Mouse (Mus musculus) intestine, postnatal 0 days (tissue): Measurements from ENCODE around the gene Cox6b2. TPM values are rescaled to one million over a fixed set of nuclear protein-coding genes. Genes with fewer than 3 reads are reported as not detected.

Experiments
- ATAC-seq: fragments of 200-750 bp; cut with Nextera tagmentation; 2 replicates; pipeline ENCODE4 v1.8.0; 2017; ENCODE audit warnings: mild to moderate bottlenecking, moderate TSS enrichment, moderate library complexity
- H3K27ac ChIP-seq: fragments of 300-500 bp; sonication (generic); 2 replicates; pipeline ENCODE4 v1.5.1; 2014; ENCODE audit warnings: mild to moderate bottlenecking, low read depth, low read length, moderate library complexity
- H3K27me3 ChIP-seq: fragments of 300-500 bp; sonication (generic); replicated peaks from 2 replicates; pipeline ENCODE4 v1.6.1; 2014; ENCODE audit warnings: low read length, mixed read lengths; ENCODE audit not compliant: control insufficient read depth, insufficient read depth
- H3K36me3 ChIP-seq: fragments of 300-500 bp; sonication (generic); 2 replicates; pipeline ENCODE4 v1.6.1; 2014; ENCODE audit warnings: mild to moderate bottlenecking, moderate library complexity; ENCODE audit not compliant: control insufficient read depth, insufficient read depth
- H3K4me1 ChIP-seq: fragments of 300-500 bp; sonication (generic); replicated peaks from 2 replicates; pipeline ENCODE4 v1.6.1; 2014; ENCODE audit warnings: antibody characterized with exemption, low read length, mixed read lengths; ENCODE audit not compliant: control insufficient read depth, insufficient read depth
- H3K4me2 ChIP-seq: fragments of 300-500 bp; sonication (generic); replicated peaks from 2 replicates; pipeline ENCODE4 v1.6.1; 2014; ENCODE audit warnings: low read depth, mild to moderate bottlenecking, moderate library complexity
- H3K4me3 ChIP-seq: fragments of 300-500 bp; sonication (generic); 2 replicates; pipeline ENCODE4 v1.5.1; 2014; ENCODE audit warnings: low read depth, low read length
- H3K9ac ChIP-seq: fragments of 300-500 bp; sonication (generic); 2 replicates; pipeline ENCODE4 v1.6.1; 2014; ENCODE audit warnings: mild to moderate bottlenecking, low read depth, low read length
- H3K9me3 ChIP-seq: fragments of 300-500 bp; sonication (generic); 2 replicates; pipeline ENCODE4 v1.6.1; 2016; ENCODE audit warnings: mixed run types; ENCODE audit not compliant: control insufficient read depth
- CTCF ChIP-seq: sonication (generic); IDR thresholded peaks from 2 replicates; pipeline ENCODE4 v1.5.1; 2016; ENCODE audit warnings: low read depth, mild to moderate bottlenecking, control low read depth, antibody characterized with exemption, moderate library complexity
- WGBS: fragments of 180-500 bp; shearing (Covaris S2); extraction: QIAGEN DNeasy Blood & Tissue Kit; methylation state at CpG from one replicate; pipeline ENCODE4 v1.1.7; 2014; 5-methylcytosine and 5-hydroxymethylcytosine counted together
- polyA plus RNA-seq: library from polyadenylated mRNA; unstranded; fragments of >200 nt; fragmentation: Nextera tagmentation; extraction: Ambion mirVana; gene quantifications from 2 replicates; pipeline ENCODE4 v1.2.1, GENCODE M21; 2015

Cox6b2 gene
- polyA plus RNA-seq, 1 experiment from 2014 or later: 48.5 TPM

DNA sequence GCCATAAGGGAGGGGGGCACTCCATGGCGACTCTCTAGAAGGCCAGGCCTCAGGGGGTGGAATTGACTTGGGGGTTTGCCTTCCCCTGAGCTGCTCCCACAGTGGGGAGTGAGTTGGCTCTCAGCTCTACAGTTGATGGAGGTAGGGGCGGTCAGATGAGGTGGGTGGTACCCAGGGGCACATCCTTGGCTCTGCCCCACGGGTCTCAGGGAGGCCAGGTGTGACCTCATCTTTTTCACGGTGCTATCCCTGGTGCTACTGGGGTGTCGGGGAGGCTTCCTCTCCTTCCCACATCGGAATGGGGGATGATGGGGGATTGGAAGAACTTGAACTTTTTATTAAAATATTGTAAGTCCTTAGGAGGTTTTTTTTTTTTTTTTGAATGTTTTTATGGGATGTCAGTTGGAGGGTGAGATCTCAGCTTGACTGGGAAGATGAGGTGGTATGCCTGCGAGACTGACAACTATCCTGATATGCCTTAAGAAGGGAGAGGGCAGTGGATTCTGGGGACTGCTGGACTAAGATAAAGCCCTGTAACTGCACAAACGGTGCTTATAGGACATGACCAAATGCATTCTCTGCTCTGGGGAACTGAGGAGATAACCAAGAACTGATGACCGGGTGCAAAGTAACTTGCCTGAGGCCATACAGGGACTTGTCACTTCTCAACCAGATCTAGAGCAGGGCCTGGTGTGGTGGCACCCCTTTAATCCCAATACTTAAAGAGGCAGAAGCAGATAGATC, 5.6 kb downstream of the Cox6b2 start:
- H3K9me3 ChIP-seq: no peaks in the 10 kb centered on the region
- peaks cover 36% of the 10 kb centered on the region for H3K36me3 ChIP-seq
- no peak overlapping the region for H3K4me2 ChIP-seq
- no peaks in the 10 kb centered on the region for H3K4me1 ChIP-seq
- H3K27ac ChIP-seq: no peak overlapping the region
- 74% methylated on average over 9 of the region's 9 CpGs for WGBS
- no peak for TF ChIP-seq CTCF
- no peak overlapping the region for H3K9ac ChIP-seq
- no peak for ATAC-seq
- no peak overlapping the region for H3K4me3 ChIP-seq
- H3K27me3 ChIP-seq: no peaks in the 10 kb centered on the region

DNA sequence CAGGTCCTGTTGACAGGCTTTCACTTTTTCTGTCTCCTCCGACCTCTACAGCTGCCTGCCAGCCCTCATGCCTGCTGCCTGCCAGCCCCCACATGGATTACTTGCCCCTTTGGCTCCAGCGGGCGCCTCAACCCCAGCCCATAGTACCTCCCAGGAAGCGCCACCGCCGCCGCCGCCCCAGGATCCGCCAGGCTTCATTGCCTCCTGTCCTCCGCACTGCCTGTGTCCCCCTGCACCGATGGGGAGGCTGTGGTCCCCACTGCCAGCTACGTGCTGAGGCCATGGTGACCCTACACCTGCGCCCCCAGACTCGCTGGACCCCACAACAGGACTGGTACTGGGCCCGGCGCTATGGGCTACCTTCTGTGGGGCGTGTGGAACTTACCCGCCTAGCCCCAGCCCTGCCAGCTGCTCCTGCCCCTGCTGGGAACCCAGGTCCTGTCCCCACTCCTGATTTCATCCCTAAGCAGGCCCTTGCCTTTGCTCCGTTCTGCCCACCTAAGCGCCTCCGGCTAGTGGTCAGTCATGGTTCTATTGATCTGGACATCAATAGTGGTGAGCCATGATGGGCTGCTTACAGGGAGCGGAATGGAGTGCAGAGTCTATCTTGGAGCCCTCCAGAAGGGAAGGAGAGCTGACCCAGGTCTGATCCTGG, 6.4 kb downstream of the Cox6b2 start:
- WGBS: 92% methylated on average over 22 of the region's 22 CpGs
- H3K9me3 ChIP-seq: no peaks in the 10 kb centered on the region
- no peak for ATAC-seq
- H3K27me3 ChIP-seq: no peaks in the 10 kb centered on the region
- TF ChIP-seq CTCF: no peak
- peaks cover 36% of the 10 kb centered on the region for H3K36me3 ChIP-seq
- H3K4me3 ChIP-seq: no peak overlapping the region
- no peaks in the 10 kb centered on the region for H3K4me1 ChIP-seq
- no peak overlapping the region for H3K27ac ChIP-seq
- no peak overlapping the region for H3K4me2 ChIP-seq
- no peak overlapping the region for H3K9ac ChIP-seq

DNA sequence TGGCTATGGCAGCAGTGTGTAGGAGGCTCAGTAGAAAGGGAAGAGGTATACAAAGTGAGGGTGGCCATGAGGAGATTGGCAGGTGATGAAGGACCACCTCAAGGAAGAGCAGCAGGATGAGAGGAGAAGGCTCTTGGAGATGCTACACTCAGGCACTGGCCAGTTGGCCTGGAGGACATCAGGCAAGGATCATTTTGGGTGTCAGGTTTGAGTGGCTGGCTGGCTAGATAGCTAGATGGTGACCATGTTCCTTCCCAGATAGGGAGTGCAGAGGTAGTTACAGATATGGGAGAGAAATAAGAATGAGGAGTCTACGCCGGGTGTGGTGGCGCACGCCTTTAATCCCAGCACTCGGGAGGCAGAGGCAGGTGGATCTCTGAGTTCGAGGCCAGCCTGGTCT, 8.0 kb downstream of the Cox6b2 start:
- 0 out of 2 replicates have a peak, but pooled peaks cover 4% of the 10 kb centered on the region for H3K4me1 ChIP-seq
- no peak for TF ChIP-seq CTCF
- no peaks in the 10 kb centered on the region for H3K27me3 ChIP-seq
- H3K4me2 ChIP-seq: no peak overlapping the region
- no peak overlapping the region for H3K4me3 ChIP-seq
- H3K27ac ChIP-seq: no peak overlapping the region
- no peak overlapping the region for H3K9ac ChIP-seq
- WGBS: 94% methylated on average over 6 of the region's 6 CpGs
- no peaks in the 10 kb centered on the region for H3K9me3 ChIP-seq
- ATAC-seq: no peak
- H3K36me3 ChIP-seq: peaks cover 36% of the 10 kb centered on the region

DNA sequence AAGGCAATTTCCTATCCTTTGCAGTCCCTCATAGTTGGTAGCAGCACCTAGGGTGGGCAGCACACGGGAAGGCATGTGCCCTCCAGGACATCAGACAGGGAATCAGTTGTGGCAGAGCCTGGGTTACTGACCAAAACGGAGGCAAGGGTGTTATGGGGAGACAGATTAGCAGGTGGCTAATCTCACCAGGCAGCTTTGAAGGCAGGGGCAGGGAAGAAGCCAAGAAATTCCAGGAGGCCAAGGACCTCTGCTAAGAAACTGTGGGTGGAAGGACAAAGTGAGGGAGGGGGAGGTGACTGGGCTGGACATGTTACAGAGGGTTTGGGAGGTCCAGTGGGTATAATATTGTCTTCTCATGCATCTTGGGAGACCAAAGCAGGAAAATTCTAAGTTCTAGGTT, 9.5 kb downstream of the Cox6b2 start:
- 69% methylated on average over 2 of the region's 2 CpGs for WGBS
- no peak for ATAC-seq

DNA sequence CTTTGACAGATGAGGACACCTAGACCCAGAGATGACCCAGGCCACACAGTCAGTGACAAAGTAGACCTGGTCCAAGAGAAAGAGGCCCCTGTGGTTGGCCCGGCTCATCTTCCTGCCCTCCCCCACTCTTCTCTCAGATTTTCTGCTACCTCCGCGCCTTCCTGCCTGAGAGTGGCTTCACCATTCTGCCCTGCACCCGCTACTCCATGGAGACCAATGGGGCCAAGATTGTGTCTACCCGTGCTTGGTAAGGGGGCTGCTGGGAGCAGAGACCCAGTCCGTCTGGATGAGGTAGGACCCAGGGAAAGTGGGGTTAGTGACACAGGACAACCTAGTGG, 10.4 kb downstream of the Cox6b2 start:
- no peak for TF ChIP-seq CTCF

More for the DNA sequence above, 9.5 kb downstream of the Cox6b2 start:
- Histone ChIP-seq H3K36me3 (peaks cover 36% of the 10 kb centered on the region), H3K4me3 (no peak overlapping the region), H3K9me3 (no peaks in the 10 kb centered on the region), H3K27me3 (no peaks in the 10 kb centered on the region), H3K9ac (no peak overlapping the region), H3K4me2 (no peak overlapping the region), H3K4me1 (0 out of 2 replicates have a peak, but pooled peaks cover 7% of the 10 kb centered on the region), H3K27ac (no peak overlapping the region)
- TF ChIP-seq CTCF: no peak

DNA sequence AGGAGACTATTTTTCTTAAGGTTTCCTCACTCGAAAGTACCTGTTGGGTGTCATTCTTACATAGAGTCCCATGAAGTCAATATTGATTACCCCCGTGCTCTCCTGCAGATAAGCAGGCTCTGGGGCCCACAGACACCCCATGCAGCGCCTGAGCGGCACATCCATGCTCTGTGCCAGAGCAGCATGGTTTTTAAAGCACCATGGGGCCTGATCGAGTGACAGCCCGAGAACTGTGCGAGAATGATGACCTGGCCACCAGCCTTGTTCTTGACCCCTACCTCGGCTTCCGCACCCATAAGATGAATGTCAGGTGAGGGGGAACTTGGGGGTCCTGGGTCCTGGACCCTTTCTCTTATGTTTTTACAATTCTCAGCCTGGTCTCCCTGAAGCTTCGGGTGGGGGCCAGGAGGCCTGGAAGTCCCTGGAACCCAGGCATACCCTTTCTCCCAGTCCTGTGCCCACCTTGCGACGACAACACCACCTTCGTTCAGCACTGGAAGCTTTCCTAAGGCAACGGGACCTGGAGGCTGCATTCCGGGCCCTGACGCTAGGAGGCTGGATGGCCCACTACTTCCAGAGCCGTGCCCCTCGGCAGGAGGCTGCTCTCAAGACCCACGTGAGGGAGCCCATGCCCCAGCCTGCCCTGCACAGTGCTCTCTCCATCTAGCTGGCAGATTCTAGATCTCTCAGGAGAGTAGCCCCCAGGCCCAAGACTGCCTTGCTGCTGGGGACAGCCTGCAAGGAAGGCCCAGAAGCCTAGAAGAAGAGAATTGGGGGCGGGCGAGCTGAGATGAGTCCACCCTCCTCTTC, 11.0 kb downstream of the Cox6b2 start:
- no peak overlapping the region for H3K9ac ChIP-seq

More for the DNA sequence above, 10.4 kb downstream of the Cox6b2 start:
- Histone ChIP-seq H3K4me2 (no peak overlapping the region), H3K9me3 (no peaks in the 10 kb centered on the region), H3K4me1 (0 out of 2 replicates have a peak, but pooled peaks cover 7% of the 10 kb centered on the region), H3K4me3 (no peak overlapping the region), H3K36me3 (peaks cover 36% of the 10 kb centered on the region), H3K9ac (no peak overlapping the region), H3K27me3 (no peaks in the 10 kb centered on the region), H3K27ac (no peak overlapping the region)
- ATAC-seq: no peak
- WGBS: 84% methylated on average over 6 of the region's 6 CpGs

More for the DNA sequence above, 11.0 kb downstream of the Cox6b2 start:
- no peak overlapping the region; the same call in 1 of the 2 replicates for H3K4me3 ChIP-seq
- 75% methylated on average over 21 of the region's 21 CpGs for WGBS
- no peak for TF ChIP-seq CTCF
- H3K27me3 ChIP-seq: no peaks in the 10 kb centered on the region
- no peak for ATAC-seq
- H3K4me2 ChIP-seq: peak overlapping the region; percentile 65
- 0 out of 2 replicates have a peak, but pooled peaks cover 7% of the 10 kb centered on the region for H3K4me1 ChIP-seq
- no peaks in the 10 kb centered on the region for H3K9me3 ChIP-seq
- peaks cover 32% of the 10 kb centered on the region for H3K36me3 ChIP-seq
- peak overlapping the region; percentile 72; the same call in 1 of the 2 replicates for H3K27ac ChIP-seq
